Mouse (Mus musculus): Measurements from ENCODE around the gene Selenbp2.
"Not testable (repeated sequence)": the region's sequence is repeated elsewhere in the genome, so short reads cannot be mapped to it uniquely, and the experiment has no call there.

DNA sequence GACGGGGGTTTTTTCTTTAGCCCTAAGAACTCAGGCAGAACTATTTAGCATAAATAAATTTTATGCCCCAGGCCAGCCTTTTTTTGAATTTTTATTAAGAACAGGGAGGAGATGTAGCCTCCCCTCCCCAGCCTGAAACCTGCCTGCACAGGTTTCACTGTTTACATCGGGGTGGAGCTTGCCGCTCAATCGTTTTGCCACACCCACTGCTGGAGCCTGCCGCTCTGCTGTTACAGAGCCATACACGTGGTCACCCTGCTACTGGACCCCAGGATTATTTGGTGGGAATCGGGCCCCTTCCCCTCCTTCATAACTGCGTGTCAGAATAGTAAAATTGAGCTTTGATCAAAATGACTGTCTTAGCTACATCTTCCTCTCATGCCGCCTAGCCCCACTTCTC is 18.3 kb upstream of the Selenbp2 start:
- TF ChIP-seq CTCF (IDR thresholded peaks at IDR 0.05; ENCODE audit: control insufficient read depth, insufficient read depth, insufficient read length); CEBPB (IDR thresholded peaks at IDR 0.05; ENCODE audit: low read depth); MAX (IDR thresholded peaks at IDR 0.05): not testable (repeated sequence)
